Mouse (Mus musculus) erythroblast, embryonic 14.5 days (primary cell): ENCODE measurements around the gene Fam222a. TPM values are rescaled to one million over a fixed set of nuclear protein-coding genes. Genes with fewer than 3 reads are reported as not detected.

Experiments
- H3K27me3 ChIP-seq: 2 replicates; pipeline ENCODE4 v1.6.1; 2012; ENCODE audit warnings: inconsistent platforms; ENCODE audit not compliant: control insufficient read depth
- H3K36me3 ChIP-seq: 2 replicates; pipeline ENCODE4 v1.6.1; 2012; ENCODE audit warnings: mild to moderate bottlenecking, inconsistent platforms; ENCODE audit not compliant: control insufficient read depth
- H3K4me1 ChIP-seq: 2 replicates; pipeline ENCODE4 v1.6.1; 2012; ENCODE audit warnings: inconsistent platforms; ENCODE audit not compliant: control insufficient read depth
- H3K4me3 ChIP-seq: replicated peaks from 2 replicates; pipeline ENCODE3; 2012; ENCODE audit warnings: moderate library complexity, mild to moderate bottlenecking, inconsistent platforms
- H3K9me3 ChIP-seq: 2 replicates; pipeline ENCODE4 v1.6.1; 2012; ENCODE audit warnings: low read length, inconsistent platforms, mixed read lengths; ENCODE audit not compliant: control insufficient read depth
- GATA1 ChIP-seq: IDR thresholded peaks from 2 replicates; pipeline ENCODE4 v1.6.1; 2012; ENCODE audit warnings: low read length, inconsistent platforms, mixed read lengths
- TAL1 ChIP-seq: IDR thresholded peaks from 3 replicates; pipeline ENCODE4 v1.6.1; 2012; ENCODE audit warnings: low read length, inconsistent platforms, mixed read lengths
- polyA plus RNA-seq: library from polyadenylated mRNA; stranded (reverse); fragments of >175 nt; gene quantifications from 2 replicates; pipeline ENCODE4 v1.2.3, GENCODE M21; 2012

The Fam222a gene
- polyA plus RNA-seq = 0.02 and 0.16 TPM in 2 replicates

- H3K9me3 ChIP-seq = peaks cover 15% of the 10 kb centered on the region
- H3K27me3 ChIP-seq = peaks cover 82% of the 10 kb centered on the region
These were observed at the start of gene Fam222a for GRCm38 (mm10) chr5:114567565-114568197. Gene Fam222a (plus strand): TSS chr5:114568016.

GRCm38 (mm10) chr5:114528355-114528754 is 39.5 kb upstream of the Fam222a start:
- Histone ChIP-seq H3K4me1 (no peaks in the 10 kb centered on the region), H3K4me3 (no peak overlapping the region), H3K36me3 (no peaks in the 10 kb centered on the region), H3K27me3 (no peaks in the 10 kb centered on the region), H3K9me3 (peaks cover 5% of the 10 kb centered on the region; the same call in 1 of the 2 replicates)
- no peak for TF ChIP-seq GATA1
- no peak for TF ChIP-seq TAL1

More at GRCm38 (mm10) chr5:114567565-114568197, at the start of gene Fam222a:
- no peak for TF ChIP-seq TAL1
- TF ChIP-seq GATA1 = no peak
- Histone ChIP-seq H3K36me3 (no peaks in the 10 kb centered on the region), H3K4me1 (peaks cover 24% of the 10 kb centered on the region), H3K4me3 (peak within 1 kb of the TSS; percentile 61)

GRCm38 (mm10) chr5:114530337-114530736 is 37.5 kb upstream of the Fam222a start:
- Histone ChIP-seq H3K4me1 (no peaks in the 10 kb centered on the region), H3K4me3 (no peak overlapping the region), H3K36me3 (no peaks in the 10 kb centered on the region), H3K9me3 (no peaks in the 10 kb centered on the region), H3K27me3 (no peaks in the 10 kb centered on the region)
- TF ChIP-seq TAL1 = no peak
- TF ChIP-seq GATA1 = no peak

- Histone ChIP-seq H3K4me3 (no peak overlapping the region), H3K27me3 (peaks cover 5% of the 10 kb centered on the region), H3K4me1 (no peaks in the 10 kb centered on the region), H3K36me3 (no peaks in the 10 kb centered on the region), H3K9me3 (no peaks in the 10 kb centered on the region)
- TF ChIP-seq GATA1 (no peak), TAL1 (no peak)
These were observed 35.8 kb upstream of the Fam222a start for GRCm38 (mm10) chr5:114532055-114532454.

- Histone ChIP-seq H3K4me1 (no peaks in the 10 kb centered on the region), H3K9me3 (no peaks in the 10 kb centered on the region), H3K36me3 (no peaks in the 10 kb centered on the region), H3K27me3 (peaks cover 28% of the 10 kb centered on the region), H3K4me3 (no peak overlapping the region)
- TF ChIP-seq TAL1 (no peak), GATA1 (no peak)
These were observed 30.4 kb upstream of the Fam222a start for GRCm38 (mm10) chr5:114537308-114538020.

GRCm38 (mm10) chr5:114538021-114538405 is 29.8 kb upstream of the Fam222a start:
- no peak for TF ChIP-seq GATA1
- TF ChIP-seq TAL1 = no peak
- Histone ChIP-seq H3K36me3 (no peaks in the 10 kb centered on the region), H3K9me3 (no peaks in the 10 kb centered on the region), H3K4me1 (no peaks in the 10 kb centered on the region), H3K27me3 (peaks cover 28% of the 10 kb centered on the region), H3K4me3 (no peak overlapping the region)

GRCm38 (mm10) chr5:114538752-114539151 is 29.1 kb upstream of the Fam222a start:
- no peaks in the 10 kb centered on the region for H3K4me1 ChIP-seq
- TF ChIP-seq TAL1 (no peak), GATA1 (no peak)
- peaks cover 28% of the 10 kb centered on the region for H3K27me3 ChIP-seq
- H3K9me3 ChIP-seq = no peaks in the 10 kb centered on the region; the same call in 1 of the 2 replicates
- no peak overlapping the region for H3K4me3 ChIP-seq
- no peaks in the 10 kb centered on the region for H3K36me3 ChIP-seq

- TF ChIP-seq GATA1 = no peak
- Histone ChIP-seq H3K4me3 (no peak overlapping the region), H3K36me3 (no peaks in the 10 kb centered on the region), H3K27me3 (peaks cover 28% of the 10 kb centered on the region), H3K4me1 (no peaks in the 10 kb centered on the region), H3K9me3 (no peaks in the 10 kb centered on the region; the same call in 1 of the 2 replicates)
These were observed 28.1 kb upstream of the Fam222a start for GRCm38 (mm10) chr5:114539766-114540165.

- Histone ChIP-seq H3K9me3 (no peaks in the 10 kb centered on the region; the same call in 1 of the 2 replicates), H3K36me3 (no peaks in the 10 kb centered on the region), H3K4me3 (no peak overlapping the region), H3K27me3 (peaks cover 25% of the 10 kb centered on the region), H3K4me1 (no peaks in the 10 kb centered on the region)
- TF ChIP-seq TAL1 (no peak), GATA1 (no peak)
These were observed 26.0 kb upstream of the Fam222a start for GRCm38 (mm10) chr5:114541656-114542445.
